Mouse (Mus musculus): ENCODE measurements around the gene Btbd9.

DNA sequence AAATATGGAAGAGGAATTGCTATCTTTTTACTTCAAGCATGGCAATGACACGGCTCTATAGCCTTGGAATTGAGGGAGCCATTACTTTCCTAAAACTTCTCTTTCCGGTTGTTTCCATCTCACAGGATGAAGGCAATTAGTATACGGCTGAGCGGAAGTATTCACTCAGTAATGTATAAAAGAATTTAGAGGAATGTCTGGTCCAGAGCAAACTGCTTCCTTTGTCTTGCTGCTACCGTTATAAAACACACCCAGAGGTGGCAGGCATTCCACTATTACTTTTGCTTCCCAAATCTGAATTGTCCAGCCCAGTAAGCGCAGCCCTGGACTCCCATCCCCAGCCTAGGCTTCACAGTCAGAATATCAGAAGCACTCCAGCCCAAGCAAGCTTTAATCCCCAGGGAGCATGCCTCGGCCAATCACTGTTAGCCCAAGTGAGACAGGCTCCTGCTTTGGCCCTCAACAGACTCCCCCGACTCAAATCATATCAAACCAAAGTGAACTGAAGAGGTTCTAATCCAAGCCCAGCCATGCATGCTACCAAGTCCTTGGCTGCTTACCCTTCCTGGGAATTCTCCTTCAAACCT lies 31.7 kb upstream of the Btbd9 start:
- TF ChIP-seq CTCF (IDR thresholded peaks at IDR 0.05; ENCODE audit: low read depth, low read length) (no peak), POLR2A (IDR thresholded peaks at IDR 0.05; ENCODE audit: insufficient read depth, low read length) (no peak)
